Mouse (Mus musculus): ENCODE results near the gene Rora. TPM values are rescaled to one million over a fixed set of nuclear protein-coding genes. Genes with fewer than 3 reads are reported as not detected.

The Rora gene
- polyA plus RNA-seq, 1 experiment from 2014 or later = 4.3 TPM

DNA sequence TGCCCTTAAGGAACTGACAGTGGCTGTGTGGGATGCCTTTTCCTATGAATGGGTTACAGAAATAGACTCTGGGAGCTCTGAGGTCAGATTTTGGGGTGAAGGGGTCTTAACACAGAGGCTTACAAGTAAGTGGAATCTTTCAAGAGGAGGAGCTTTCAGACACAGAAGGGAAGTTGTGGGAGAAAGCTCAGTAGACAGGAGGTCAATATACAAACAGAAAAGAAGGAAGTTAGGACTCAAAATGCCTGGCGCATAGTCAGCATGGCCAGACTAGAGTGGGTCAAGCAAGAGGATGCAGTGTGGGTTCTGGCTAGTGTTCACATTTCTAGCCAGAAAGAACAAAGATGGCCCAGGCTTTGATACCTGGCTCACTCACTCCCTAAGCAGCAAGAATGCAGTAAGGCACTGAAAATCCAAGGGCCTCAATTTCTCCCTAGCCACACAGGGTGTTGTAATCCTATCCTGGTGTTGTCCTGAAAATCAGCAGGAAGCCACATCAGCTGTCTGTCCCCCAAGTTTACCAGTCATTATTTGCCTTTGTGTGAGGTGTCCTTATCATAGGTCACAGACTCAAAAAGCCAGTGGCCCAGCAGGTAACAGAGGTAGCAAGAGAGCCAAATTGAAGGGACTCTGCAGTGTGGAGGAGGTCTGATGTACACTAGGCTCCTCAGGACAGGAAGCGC, 456.2 kb downstream of the Rora start:
- no peak overlapping the region for H3K4me3 ChIP-seq (ENCODE audit: low read depth, low read length)
- H3K4me2 ChIP-seq = no peak overlapping the region
- no peak overlapping the region for H3K9ac ChIP-seq (ENCODE audit: low read length)
- no peak for DNase-seq (ENCODE audit: low spot score, missing footprints)
- H3K36me3 ChIP-seq (ENCODE audit: control insufficient read depth, insufficient read depth, low read length) = no peaks in the 10 kb centered on the region
- H3K27me3 ChIP-seq (ENCODE audit: control insufficient read depth, insufficient read depth, low read length) = no peaks in the 10 kb centered on the region
- no peak for ATAC-seq (ENCODE audit: low FRiP score)
- no peaks in the 10 kb centered on the region for H3K9me3 ChIP-seq (ENCODE audit: control insufficient read depth, low read length)
- no peak overlapping the region for H3K27ac ChIP-seq (ENCODE audit: low read depth, low read length)
- 94% methylated on average over 2 of the region's 2 CpGs for WGBS
- no peaks in the 10 kb centered on the region for H3K4me1 ChIP-seq (ENCODE audit: control insufficient read depth, insufficient read depth, low read length)

- no peaks in the 10 kb centered on the region for H3K27me3 ChIP-seq (ENCODE audit: control insufficient read depth, insufficient read depth, low read length)
- ATAC-seq (ENCODE audit: low FRiP score) = no peak
- no peaks in the 10 kb centered on the region for H3K36me3 ChIP-seq (ENCODE audit: control insufficient read depth, insufficient read depth, low read length)
- no peak overlapping the region for H3K4me3 ChIP-seq (ENCODE audit: low read depth, low read length)
- H3K9ac ChIP-seq (ENCODE audit: low read length) = no peak overlapping the region
- H3K9me3 ChIP-seq (ENCODE audit: control insufficient read depth, low read length) = no peaks in the 10 kb centered on the region
- no peak for DNase-seq (ENCODE audit: low spot score, missing footprints)
- WGBS = 85% methylated on average over 5 of the region's 5 CpGs
- H3K27ac ChIP-seq (ENCODE audit: low read depth, low read length) = no peak overlapping the region
- H3K4me2 ChIP-seq = no peak overlapping the region
- no peaks in the 10 kb centered on the region for H3K4me1 ChIP-seq (ENCODE audit: control insufficient read depth, insufficient read depth, low read length)
These were observed 456.7 kb downstream of the Rora start for GRCm38 (mm10) chr9:69110301-69110674.

GRCm38 (mm10) chr9:69110706-69111105, 457.1 kb downstream of the Rora start:
- DNase-seq (ENCODE audit: low spot score, missing footprints) = no peak
- Histone ChIP-seq H3K4me1 (ENCODE audit: control insufficient read depth, insufficient read depth, low read length) (no peaks in the 10 kb centered on the region), H3K9me3 (ENCODE audit: control insufficient read depth, low read length) (no peaks in the 10 kb centered on the region), H3K27me3 (ENCODE audit: control insufficient read depth, insufficient read depth, low read length) (no peaks in the 10 kb centered on the region), H3K9ac (ENCODE audit: low read length) (no peak overlapping the region), H3K27ac (ENCODE audit: low read depth, low read length) (no peak overlapping the region), H3K4me3 (ENCODE audit: low read depth, low read length) (no peak overlapping the region), H3K4me2 (no peak overlapping the region), H3K36me3 (ENCODE audit: control insufficient read depth, insufficient read depth, low read length) (no peaks in the 10 kb centered on the region)
- WGBS = 80% methylated on average over 6 of the region's 6 CpGs
- ATAC-seq (ENCODE audit: low FRiP score) = no peak

DNA sequence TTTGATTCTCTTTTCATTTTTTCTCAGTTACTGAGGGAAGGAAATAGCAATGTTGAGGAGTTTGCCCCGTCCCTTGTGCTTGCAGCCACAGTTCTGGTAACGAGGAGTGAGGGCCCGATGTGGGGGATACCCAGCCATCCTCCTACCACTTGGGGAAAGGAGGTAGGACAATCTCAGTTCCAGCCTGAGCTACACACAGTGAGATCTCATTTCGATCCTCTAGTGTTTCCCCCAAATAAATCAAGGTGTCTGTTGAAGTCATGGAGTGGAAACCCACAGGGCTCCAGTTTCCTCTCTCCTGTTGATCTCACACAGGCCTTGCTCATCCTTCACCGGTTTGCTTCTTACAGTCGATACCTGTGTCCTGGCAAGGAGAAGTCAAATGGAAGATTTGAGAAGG, 458.0 kb downstream of the Rora start:
- no peaks in the 10 kb centered on the region for H3K27me3 ChIP-seq (ENCODE audit: control insufficient read depth, insufficient read depth, low read length)
- no peaks in the 10 kb centered on the region for H3K4me1 ChIP-seq (ENCODE audit: control insufficient read depth, insufficient read depth, low read length)
- H3K9me3 ChIP-seq (ENCODE audit: control insufficient read depth, low read length) = no peaks in the 10 kb centered on the region
- DNase-seq (ENCODE audit: low spot score, missing footprints) (no peak), ATAC-seq (ENCODE audit: low FRiP score) (no peak)
- H3K4me2 ChIP-seq = no peak overlapping the region
- WGBS = 93% methylated on average over 6 of the region's 6 CpGs
- no peak overlapping the region for H3K27ac ChIP-seq (ENCODE audit: low read depth, low read length)
- H3K36me3 ChIP-seq (ENCODE audit: control insufficient read depth, insufficient read depth, low read length) = no peaks in the 10 kb centered on the region
- no peak overlapping the region for H3K9ac ChIP-seq (ENCODE audit: low read length)
- no peak overlapping the region for H3K4me3 ChIP-seq (ENCODE audit: low read depth, low read length)

- Histone ChIP-seq H3K4me3 (ENCODE audit: low read depth, low read length) (no peak overlapping the region), H3K4me2 (no peak overlapping the region), H3K27me3 (ENCODE audit: control insufficient read depth, insufficient read depth, low read length) (no peaks in the 10 kb centered on the region), H3K9ac (ENCODE audit: low read length) (no peak overlapping the region), H3K4me1 (ENCODE audit: control insufficient read depth, insufficient read depth, low read length) (no peaks in the 10 kb centered on the region), H3K27ac (ENCODE audit: low read depth, low read length) (no peak overlapping the region), H3K36me3 (ENCODE audit: control insufficient read depth, insufficient read depth, low read length) (no peaks in the 10 kb centered on the region), H3K9me3 (ENCODE audit: control insufficient read depth, low read length) (no peaks in the 10 kb centered on the region)
- DNase-seq (ENCODE audit: low spot score, missing footprints) (no peak), ATAC-seq (ENCODE audit: low FRiP score) (no peak)
- WGBS = 42% methylated on average over 9 of the region's 9 CpGs
These were observed 460.9 kb downstream of the Rora start for GRCm38 (mm10) chr9:69114429-69114984.

GRCm38 (mm10) chr9:69116740-69117139, 463.2 kb downstream of the Rora start:
- Histone ChIP-seq H3K4me1 (ENCODE audit: control insufficient read depth, insufficient read depth, low read length) (peaks cover 5% of the 10 kb centered on the region), H3K9me3 (ENCODE audit: control insufficient read depth, low read length) (no peaks in the 10 kb centered on the region), H3K4me3 (ENCODE audit: low read depth, low read length) (no peak overlapping the region), H3K36me3 (ENCODE audit: control insufficient read depth, insufficient read depth, low read length) (no peaks in the 10 kb centered on the region), H3K27me3 (ENCODE audit: control insufficient read depth, insufficient read depth, low read length) (no peaks in the 10 kb centered on the region), H3K4me2 (no peak overlapping the region), H3K9ac (ENCODE audit: low read length) (no peak overlapping the region), H3K27ac (ENCODE audit: low read depth, low read length) (no peak overlapping the region)
- ATAC-seq (ENCODE audit: low FRiP score) (no peak), DNase-seq (ENCODE audit: low spot score, missing footprints) (no peak)
- 66% methylated on average over 2 of the region's 2 CpGs for WGBS

DNA sequence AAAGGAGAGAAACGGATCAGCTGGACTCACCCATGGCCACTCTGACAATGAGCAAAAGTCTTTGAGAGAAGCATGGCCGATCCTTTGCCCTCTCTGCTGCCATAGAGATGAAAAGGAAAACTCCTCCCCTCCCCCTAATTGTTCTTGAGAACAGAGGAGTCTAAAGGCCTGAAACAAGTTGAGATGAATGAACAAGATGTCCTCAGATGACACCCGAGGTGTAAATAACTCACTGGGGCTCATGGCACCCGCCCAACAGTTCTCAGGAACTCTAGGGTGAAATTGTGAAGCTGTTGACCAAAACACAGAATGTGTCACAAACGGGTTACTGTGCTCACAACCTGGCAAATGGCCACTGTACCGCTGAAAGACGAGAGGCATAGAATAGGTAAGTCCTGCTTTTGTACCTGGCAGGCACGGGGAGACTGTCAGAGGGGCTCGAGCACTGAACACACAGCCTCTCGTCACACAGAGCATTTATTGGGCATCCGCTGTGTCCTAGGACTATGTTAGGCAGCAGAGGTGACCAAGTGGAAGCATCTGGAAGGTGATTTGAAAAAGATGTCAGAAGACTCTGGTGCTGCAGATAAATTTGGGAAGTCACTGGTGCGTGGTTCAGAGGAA, 467.6 kb downstream of the Rora start:
- DNase-seq (ENCODE audit: low spot score, missing footprints) = no peak

DNA sequence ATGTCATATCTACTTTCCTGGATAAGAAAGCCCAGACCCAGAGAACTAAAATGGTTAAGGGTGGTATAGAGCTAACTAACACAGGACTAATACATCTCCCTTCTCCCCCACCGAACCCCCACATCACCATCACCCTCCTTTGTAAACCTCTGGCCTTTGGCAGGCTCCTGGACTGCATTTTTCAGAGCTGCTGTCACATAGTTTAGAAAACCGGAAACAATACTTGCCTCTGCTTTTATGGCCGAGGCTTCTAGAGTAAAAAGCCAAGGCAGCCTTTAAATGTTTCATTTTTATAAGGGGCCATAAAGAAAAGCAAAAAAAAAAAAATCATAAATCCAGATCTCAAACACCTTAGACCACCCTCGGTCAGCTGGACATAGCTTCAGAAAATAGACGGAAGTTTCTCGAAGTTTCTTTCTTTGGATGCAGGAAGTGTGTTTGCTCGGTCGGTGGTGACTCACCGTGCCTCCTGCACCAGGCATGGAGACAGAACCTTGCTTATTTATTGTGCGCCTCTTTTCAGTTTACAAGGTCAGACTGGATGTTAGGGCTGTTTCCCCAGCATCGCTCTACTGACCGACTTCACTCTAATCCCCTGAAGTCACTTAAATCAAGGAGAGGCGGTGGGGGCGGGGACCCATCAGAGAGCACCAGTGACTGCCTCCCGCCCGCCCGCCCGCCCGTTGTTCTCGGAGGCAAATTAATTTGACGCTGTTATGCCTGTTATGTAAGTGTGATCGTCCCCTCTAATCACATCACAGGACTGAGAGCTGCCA, 471.6 kb downstream of the Rora start:
- Histone ChIP-seq H3K4me1 (ENCODE audit: control insufficient read depth, insufficient read depth, low read length) (peaks cover 11% of the 10 kb centered on the region), H3K9ac (ENCODE audit: low read length) (no peak overlapping the region), H3K9me3 (ENCODE audit: control insufficient read depth, low read length) (no peaks in the 10 kb centered on the region), H3K36me3 (ENCODE audit: control insufficient read depth, insufficient read depth, low read length) (no peaks in the 10 kb centered on the region), H3K27me3 (ENCODE audit: control insufficient read depth, insufficient read depth, low read length) (no peaks in the 10 kb centered on the region; the same call in 1 of the 2 replicates), H3K4me3 (ENCODE audit: low read depth, low read length) (no peak overlapping the region), H3K27ac (ENCODE audit: low read depth, low read length) (no peak overlapping the region), H3K4me2 (peak overlapping the region; percentile 24)
- DNase-seq (ENCODE audit: low spot score, missing footprints) = peak; percentile 89
- 18% methylated on average over 22 of the region's 22 CpGs for WGBS
- no peak for ATAC-seq (ENCODE audit: low FRiP score)

More for the DNA sequence above, 467.6 kb downstream of the Rora start:
- WGBS = 54% methylated on average over 12 of the region's 12 CpGs
- no peak for ATAC-seq (ENCODE audit: low FRiP score)
- Histone ChIP-seq H3K27ac (ENCODE audit: low read depth, low read length) (no peak overlapping the region), H3K27me3 (ENCODE audit: control insufficient read depth, insufficient read depth, low read length) (no peaks in the 10 kb centered on the region; the same call in 1 of the 2 replicates), H3K4me1 (ENCODE audit: control insufficient read depth, insufficient read depth, low read length) (peaks cover 11% of the 10 kb centered on the region), H3K9me3 (ENCODE audit: control insufficient read depth, low read length) (no peaks in the 10 kb centered on the region), H3K4me3 (ENCODE audit: low read depth, low read length) (no peak overlapping the region), H3K9ac (ENCODE audit: low read length) (no peak overlapping the region), H3K4me2 (no peak overlapping the region), H3K36me3 (ENCODE audit: control insufficient read depth, insufficient read depth, low read length) (no peaks in the 10 kb centered on the region)

GRCm38 (mm10) chr9:69125787-69126161, 472.2 kb downstream of the Rora start:
- Histone ChIP-seq H3K36me3 (ENCODE audit: control insufficient read depth, insufficient read depth, low read length) (no peaks in the 10 kb centered on the region), H3K9me3 (ENCODE audit: control insufficient read depth, low read length) (no peaks in the 10 kb centered on the region), H3K4me3 (ENCODE audit: low read depth, low read length) (no peak overlapping the region), H3K4me2 (peak overlapping the region; percentile 24; the same call in 1 of the 2 replicates), H3K27ac (ENCODE audit: low read depth, low read length) (no peak overlapping the region), H3K27me3 (ENCODE audit: control insufficient read depth, insufficient read depth, low read length) (no peaks in the 10 kb centered on the region; the same call in 1 of the 2 replicates), H3K9ac (ENCODE audit: low read length) (no peak overlapping the region), H3K4me1 (ENCODE audit: control insufficient read depth, insufficient read depth, low read length) (peaks cover 11% of the 10 kb centered on the region)
- 67% methylated on average over 7 of the region's 7 CpGs for WGBS
- no peak for DNase-seq (ENCODE audit: low spot score, missing footprints)
- no peak for ATAC-seq (ENCODE audit: low FRiP score)

Data from midbrain, embryonic 11.5 days (tissue).